Mouse (Mus musculus): ENCODE data around the gene Fam198a.

Gene Fam198a

DNA sequence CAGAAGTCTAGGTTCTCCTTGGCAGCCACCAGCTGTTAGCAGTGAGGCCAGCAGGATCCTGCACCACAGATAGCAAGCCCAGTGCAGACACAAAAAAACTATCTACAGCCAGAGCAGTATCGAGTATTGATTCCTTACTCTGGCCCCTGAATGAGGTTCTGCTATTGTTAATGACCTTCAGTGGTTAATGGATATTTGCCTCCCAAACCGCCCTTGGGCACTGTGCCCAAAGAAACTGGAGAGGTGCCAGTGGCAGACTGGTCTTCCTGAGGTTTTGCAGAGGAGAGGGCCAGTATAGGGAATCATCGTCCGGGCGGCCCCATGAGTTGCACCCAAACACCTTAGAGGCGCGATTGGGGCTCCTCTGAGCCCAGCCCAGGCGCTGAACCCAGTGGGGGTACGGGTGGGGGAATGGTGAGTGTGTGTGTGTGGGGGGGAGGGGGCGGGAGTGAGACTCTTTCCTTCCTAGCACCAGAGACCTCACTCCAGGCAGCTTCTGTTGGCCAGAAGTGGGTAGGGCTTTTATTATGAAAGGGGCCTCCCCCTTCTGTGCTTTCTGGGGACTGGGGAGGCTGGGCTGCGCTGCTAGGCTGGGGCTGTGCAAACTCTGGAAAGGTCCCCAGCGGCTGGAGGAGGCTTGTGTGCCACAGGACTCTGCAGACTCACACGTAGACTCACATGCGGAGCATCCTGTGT is at the start of gene Fam198a:
TSS of gene Fam198a (plus strand) at position 571 of the 696 bp plus-strand sequence.
- no peak for DNase-seq

DNA sequence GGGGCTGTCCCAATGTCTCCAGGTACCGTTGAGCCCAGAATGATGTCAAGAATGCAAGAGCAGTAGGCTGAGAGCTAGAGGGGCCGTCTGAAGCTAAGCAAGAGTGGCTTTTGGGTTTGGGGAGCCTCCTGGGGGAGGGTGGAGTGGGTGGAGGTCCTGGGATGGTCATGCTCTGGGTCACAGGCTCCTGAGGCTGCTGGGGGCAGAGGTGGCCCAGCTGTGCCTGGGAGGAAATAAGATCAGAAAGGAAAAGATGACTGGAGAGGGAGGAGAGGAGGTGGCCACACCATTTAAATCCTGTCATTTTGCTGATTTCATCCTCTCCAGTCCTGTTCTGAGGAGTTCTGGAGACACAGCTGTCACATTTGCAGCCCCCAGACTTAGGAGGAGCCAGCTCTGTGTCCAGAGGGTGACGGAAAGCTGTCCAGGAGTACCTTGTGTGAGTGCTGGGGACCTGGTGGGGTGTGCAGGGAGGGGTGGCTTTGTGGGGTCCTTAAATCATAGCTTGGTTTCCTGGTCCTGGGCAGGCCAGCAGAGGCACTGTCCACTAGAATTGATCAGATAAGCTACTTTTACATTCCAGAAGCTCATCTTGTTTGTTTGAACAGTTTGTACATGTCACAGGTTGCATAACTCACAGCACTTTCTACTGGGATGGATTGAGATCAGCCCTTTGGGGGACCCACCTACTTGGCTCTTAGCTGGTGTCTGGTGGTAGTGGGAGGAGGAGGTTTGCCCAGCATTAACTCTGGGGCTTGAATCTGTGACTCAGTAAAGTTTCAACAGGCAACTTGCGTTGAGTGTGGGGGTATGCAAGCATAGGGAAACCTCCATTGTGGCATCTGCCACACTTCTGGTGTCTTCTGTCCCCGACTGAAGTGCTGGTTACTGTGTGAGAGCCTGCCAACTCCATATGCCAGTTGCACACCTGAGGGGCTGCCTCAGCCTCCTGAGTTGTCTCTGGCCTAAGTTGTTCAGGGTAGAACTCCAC is 48.8 kb upstream of the Fam198a start:
- DNase-seq = no peak

DNA sequence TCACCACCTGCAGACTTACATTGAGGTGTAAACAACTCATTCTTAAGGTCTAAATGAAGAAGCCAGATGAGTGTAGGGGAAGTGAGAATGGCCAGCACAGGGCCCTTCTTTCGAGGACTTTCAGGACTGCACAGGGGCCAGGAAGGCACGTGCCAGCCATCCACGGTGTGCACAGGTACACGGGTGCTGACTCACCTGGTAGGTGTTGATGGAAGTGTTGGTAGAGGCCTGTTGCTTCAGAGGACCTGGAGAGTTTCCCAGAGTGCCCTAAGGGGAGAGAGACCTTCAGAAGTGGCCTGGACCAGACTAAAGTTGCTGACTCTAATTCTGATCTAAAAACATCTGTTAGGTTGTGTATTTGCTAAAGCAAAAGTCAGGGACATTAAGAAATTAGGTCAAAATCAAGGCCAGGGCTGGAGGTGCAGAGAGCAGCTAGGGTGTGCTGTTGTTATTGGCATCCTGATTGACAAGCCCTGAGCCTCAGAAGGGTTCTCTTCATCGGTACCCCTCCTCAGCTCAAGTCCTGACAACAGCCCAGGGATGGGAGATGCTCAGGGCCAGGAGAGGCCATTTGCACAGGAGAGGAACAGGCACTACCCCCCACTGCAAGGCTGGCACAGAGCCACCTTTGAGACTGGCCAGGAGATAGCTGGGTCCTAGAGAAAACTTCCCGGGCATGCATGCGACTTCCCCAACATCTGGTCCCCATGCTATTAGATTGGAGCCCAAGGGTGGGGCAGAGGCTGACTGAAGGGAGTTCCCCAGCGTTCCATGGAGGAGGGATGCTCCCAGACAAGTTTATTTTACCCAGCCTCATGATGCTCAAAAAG is 47.1 kb upstream of the Fam198a start:
- no peak for DNase-seq

DNA sequence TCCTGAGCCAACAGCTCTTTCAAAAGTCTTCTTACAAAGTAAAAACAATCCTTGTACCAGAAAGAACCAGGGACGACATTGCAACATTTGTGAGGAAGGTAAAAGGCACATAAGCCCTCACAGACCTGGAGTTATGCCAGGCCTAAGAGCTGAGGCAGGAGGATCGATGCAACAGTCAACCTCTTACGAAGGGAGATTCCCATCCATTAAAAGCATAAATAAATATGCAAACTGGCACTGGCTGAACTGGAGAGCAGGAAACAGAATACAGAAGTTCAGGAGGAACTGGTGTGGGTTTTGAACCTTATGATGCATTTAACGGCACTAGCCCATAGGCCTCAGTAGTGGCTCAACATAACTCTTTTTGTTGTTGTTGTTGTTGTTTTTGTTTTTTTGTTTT is 46.5 kb upstream of the Fam198a start:
- no peak for DNase-seq

DNA sequence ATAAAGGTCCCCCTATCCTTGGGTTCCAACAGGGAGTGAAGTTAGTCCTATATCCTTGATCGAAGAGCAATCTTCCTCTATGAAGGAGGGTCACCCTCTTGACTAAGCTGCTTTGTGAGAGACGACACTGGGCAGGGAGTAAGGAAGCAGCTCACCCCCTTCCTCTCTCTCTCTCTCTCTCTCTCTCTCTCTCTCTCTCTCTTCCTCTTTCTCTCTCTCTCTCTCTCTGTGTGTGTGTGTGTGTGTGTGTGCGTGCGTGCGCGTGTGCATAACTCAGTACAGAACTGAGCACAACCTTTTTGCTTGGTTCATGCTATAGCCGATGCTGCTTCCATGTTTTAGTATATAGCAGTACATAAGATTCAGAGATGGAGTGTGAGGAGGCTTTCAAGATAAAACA is 45.8 kb upstream of the Fam198a start:
- DNase-seq = no peak

DNA sequence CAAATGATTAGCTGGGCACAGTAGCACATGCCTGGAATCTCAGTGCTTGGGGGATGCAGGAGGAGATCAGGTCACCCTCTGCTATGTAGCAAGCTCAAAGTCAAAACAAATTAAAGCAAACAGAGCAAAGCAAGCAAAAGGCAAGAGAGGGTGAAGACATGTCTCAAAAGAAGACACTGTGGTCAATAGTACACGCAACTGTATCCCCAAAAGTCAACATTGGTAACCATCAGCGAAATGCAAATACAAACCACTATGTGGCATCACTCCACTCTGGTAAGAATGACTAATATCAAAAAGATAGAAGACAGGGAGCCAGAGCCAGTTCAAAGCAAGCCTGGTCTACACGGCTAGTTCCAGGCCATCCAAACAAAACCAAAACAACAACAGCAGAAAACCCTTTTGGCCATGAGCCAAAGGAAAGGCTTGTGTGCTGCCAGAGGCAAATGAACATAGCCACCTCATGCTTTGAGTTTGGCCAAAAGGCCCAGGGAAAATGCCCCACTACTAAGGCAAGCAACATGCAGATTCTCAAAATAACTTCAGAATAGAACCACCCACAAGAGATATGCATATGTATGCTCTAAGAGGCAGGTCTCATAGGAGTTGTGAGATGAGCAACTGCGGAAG is 45.1 kb upstream of the Fam198a start:
- no peak for DNase-seq

DNA sequence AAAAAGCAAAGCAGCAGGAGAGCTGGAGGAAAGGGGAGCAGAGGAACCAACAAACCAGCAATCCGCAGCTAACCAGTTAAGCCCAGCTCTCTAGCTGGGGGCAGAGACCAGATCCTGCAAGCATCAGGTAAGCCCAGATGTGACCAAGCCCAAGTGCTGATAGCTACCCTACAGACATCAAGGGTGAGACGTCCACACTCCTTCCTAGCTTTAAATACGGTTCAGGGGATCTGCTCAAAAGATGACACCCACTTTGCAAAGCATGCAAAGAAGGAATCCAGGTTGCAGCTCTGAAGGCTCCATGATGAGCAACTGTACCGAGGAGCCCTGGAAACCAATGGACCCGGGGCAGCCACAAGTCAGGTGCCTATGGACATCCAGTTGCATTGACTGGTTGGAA is 44.3 kb upstream of the Fam198a start:
- no peak for DNase-seq

DNA sequence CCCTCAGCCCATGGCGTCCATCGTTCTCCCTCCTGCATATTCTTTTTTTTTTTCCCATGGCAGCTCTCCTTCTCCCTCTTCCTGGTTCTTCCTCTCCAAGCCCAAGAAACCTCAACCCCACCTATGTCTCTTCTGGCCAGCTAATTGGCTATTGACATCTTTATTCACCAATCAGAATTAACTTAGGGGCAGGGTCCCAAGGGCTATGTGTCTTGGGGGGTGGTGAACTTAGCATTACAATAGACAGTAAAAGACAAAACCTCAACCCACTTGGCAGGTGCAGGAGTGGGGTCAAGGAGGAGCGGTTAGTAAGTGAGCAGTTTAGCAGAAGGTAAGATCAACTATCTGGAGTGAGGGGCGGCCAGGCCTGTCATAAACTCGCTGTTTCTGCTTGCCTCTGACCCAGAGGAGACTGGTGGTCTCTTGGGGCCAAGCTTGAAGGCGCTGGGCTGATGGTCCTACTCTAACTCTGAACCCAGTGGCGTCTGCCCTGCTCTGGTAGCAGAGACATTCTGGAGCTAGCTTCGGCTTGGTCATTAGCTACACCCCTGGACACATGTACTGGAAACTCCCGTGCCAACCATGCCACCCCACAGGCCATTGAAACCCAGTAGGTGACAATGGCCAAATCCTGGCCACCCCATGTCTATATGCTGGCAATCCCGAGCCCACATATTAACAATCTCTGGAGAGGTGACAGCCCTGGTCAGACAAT is 43.3 kb upstream of the Fam198a start:
- no peak for DNase-seq

DNA sequence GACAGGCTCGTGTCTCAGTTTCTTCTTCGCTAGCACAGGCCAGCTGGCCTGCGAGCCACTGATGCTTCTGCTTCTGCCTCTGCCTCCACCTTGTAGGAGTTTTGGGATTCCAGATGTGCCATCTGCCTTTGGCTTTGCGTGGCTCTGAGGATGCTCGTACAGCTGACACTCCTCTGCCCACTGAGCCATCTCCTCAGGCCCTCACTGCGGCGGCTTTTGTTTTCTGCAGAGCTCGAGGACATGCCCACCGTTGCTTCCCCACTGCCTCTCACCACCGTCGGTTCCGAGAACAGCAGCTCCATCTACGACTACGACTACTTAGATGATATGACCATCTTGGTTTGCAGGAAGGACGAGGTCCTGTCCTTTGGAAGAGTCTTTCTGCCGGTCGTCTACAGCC is 42.5 kb upstream of the Fam198a start:
- DNase-seq = no peak

DNA sequence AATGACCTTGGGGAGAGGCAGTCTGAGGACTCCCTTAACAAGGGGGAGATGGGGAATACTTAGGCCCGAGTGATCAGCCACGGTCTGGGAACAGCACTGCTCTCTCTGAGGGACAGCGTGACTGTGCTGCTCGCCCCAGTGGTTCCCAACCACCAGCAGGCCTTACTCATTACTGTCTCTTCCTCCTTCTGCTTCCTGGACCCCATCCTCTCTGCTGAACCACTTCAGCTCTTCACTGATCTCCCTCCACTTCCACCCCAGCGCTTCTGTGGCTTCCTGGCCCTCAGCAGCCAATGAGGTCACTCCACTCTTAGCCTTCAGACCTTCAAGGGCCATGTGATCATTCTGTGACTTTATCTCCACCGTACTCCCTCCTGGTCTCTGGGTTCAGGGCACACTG is 41.2 kb upstream of the Fam198a start:
- DNase-seq = no peak

DNA sequence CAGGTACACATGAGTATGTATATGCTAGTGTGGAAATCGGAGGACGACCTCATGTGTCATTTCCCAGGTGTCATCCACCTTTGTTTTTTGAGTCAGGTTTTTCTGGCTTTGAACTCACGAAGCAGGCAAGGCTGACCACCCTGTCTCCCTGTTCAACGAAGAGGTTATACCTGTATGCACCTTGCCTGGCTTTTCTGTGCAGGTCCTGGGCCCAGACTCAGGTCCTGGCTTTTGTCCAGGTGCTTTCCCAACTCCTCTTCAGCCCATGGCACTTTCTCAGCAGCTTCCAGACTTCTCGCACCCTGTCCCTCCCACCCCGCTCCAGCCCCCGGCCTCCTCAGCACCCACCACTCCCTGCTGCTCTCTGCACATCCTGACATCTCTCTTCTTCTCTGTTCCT is 39.6 kb upstream of the Fam198a start:
- no peak for DNase-seq

DNA sequence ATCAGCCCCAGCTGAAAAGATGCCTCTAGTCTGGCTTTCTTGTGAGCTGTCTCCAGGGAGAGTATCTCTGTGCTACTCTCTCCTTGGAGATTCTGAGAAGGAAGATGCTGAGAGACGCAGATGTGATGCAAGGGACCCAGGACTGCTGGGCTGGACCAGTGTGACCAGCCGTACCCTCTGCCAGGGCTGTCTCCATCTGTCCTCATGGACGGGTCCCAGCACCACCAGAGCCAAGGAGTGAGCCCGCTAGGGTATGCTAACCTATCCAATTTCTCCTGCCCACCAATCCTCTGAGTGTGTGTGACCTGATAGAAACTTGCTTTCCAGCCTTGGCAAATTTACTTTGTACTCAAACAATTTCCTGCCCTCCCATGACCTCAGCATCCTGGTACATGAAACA is 38.0 kb upstream of the Fam198a start:
- DNase-seq = no peak

DNA sequence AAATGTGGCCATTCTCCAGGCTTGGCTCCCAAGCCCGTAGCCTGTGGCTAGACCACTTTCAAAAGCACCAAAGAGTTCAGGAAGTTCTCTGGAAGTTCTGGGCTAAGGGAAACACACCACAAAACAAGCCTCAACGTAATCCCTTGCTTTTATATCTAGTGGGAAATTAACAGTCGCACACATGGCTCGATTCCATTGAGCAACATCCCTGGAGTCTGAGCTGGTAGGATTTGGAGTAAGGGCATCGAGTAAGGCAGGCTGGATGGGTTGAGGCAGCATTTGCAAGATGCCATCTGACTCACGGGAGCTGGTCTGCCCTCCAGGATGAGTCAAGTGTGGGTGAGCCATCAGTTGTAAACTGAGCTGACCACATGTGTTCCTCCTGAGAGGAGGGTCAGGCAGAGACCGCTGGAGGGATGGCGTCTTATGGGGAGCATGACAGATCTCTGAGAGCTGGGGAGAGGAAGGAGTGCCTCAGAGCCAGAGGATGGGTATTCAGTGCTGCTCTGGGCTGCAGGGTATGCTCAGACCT is 36.5 kb upstream of the Fam198a start:
- no peak for DNase-seq

DNA sequence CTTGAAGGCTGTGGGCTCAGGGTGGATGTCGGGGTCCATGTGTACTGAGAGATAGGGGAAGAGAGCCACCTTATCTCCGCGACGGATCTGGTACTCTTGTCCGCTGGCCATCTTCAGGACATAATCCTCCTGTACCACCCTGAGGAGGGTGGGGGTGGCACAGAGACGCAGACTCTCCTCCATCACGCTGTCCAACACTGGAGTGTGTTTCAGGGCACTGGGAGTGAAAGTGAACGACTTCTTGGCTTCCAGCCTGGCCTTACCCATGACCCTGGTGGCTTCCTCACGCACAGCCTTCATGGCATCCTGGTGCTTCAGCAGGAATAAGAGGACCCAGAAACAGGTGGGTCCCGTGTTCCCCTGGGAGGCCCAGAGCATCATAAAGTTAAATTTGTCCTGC is 35.7 kb upstream of the Fam198a start:
- no peak for DNase-seq

DNA sequence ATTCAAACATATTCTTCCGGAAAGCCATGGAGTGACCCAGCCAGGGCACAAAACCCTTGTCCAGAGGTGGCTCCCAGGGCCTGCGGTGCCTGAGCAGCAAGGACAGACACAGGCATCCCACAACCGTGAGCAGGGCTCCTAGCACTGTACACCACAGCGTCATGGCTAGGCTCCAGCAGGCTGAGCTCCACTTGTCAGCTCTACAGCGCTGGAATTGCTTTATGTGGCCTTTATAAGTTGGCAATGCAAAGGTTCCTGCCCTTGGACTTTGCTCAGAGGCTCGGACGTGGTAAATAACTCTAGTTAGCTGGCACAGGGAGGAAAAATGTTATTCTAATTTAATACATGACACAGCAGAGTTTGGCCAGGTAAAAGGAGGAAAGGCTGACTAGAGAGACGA is 34.7 kb upstream of the Fam198a start, which contains the start of gene Cyp8b1:
TSS of gene Cyp8b1 (minus strand) at position 204 of the 400 bp plus-strand sequence.
- DNase-seq = no peak

DNA sequence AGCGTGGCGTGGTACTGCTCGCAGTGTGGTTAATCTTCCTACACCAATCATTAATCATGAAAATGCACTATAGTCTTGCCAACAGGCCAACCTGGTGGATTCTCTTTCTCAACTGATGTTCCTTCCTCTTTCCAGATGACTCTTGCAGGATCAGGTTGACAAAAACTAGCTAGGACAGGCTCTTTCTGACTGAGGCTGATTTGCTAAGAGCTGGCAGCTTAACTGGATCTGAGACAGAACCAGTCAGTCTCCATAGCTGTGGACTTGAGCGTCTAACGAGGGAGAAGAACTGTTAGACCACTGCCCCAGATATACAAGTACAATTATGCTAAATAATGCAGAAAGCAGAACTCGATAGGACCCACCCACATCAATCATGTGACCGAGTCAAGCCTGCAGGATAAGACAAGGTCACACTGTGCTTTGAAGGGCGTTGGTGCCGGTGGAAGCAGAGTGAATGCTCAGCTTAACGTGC is 31.7 kb upstream of the Fam198a start:
- DNase-seq = no peak

DNA sequence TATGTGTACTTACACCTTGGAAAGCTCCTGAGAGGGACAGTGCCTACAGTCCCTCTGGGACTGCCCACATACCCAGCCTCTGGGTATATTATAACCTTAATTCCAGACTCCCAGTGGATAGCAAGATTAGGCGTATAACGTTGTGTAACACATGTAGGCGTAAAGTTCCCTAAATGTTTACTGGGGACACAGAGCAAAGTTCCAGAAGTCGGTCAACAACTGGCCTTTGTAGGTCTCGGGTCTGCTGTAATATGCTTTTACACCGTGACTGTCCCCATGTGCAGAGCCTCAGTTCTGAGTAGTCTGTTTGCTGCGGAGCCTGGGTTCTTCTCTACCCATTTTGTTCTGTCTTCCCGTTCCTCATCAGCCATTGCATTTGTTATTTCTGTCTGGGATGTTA is 27.3 kb upstream of the Fam198a start:
- DNase-seq = no peak

DNA sequence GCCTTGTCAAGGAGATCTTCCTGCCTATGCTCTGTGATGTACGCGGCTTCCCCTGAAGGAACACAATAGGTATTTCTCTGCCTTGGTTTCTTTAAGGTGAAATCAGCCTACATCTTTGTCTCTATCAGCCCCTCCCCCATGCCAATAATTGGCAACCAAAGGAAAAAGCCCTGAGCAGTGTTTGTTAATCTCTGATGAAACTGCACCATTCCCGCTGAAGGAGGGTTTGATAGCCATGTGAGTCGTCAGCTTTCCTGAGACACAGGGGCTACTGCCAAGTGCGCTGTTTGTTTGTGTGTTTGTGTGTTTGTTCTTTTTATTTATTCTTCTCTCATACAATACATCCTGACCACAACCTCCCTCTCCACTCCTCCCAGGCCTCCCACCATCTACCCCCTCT is 26.9 kb upstream of the Fam198a start:
- DNase-seq = no peak

DNA sequence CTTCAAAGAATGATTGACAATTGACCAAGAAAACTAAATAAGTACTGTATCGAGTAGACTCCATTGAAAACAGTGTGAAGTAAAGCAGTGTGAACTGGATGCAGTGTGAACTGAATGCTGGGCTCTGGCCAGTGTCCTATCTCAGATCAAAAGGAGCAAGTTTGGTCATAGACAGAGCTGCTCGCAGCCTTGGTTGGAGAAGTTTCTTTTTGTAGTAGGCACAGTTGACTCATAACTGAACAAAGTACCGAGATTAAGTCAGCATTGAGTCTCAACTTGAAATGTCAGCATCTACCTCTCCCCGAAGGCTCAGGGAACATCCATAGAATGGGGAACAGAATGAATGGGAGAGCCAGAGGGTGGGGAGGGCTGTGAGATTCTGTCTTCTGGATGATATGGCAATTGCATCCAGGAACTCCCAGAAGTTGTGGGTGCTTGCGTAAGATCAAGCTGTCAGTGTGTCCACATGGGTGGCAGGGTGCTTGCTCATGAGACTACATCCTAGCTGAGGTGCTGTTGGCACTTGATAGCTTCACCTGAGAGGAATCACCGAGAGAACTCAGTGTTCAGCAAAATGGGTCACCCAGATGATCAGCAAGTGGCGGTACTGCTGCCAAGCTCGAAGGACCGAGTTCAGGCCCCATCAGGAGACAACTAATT is 25.8 kb upstream of the Fam198a start:
- no peak for DNase-seq

DNA sequence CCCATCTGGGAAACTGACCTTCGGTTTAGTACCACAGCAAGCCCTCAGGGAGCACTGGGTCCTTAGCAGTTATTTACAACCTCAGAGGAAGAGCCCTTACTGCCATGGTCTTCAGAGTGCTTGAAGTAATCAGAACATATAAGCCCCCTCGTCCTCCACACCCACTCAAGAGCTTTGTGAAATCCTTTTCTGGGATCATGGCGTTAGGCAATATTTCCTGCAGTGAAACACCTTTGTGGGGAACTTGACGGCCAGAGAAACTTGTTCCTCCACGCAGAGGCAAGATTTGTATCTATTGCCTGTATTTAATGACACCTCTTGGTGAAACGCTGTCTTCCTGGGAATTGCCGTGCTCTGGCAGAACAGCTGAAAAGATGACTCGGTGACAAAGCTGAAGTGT is 24.8 kb upstream of the Fam198a start:
- no peak for DNase-seq
